In the genomic region with DNA sequence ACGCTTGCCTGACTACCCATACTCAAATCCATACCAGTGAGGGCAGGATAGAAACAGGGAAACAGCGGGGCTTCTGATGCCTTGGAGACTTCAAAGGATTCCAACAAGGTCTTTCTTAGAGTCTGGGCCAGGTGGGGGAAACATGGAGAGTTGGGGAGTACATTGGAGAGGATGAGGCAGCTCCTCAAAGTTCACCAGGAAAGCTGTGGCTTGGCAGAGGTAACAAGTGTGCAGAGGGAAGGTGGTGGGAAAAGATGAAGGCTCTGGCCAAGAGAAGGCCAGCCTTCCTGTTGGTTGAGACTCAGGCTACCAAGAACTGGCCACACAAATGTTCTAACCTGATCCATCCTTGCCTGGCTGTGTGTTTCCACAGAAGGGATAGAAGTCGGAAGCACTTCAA, we compare ENCODE assay signal across 22 mouse cellular contexts.
A peak's percentile ranks its signal among the peaks of the same experiment; 100 is the strongest.
DNase-seq lines count a peak whose midpoint lies in the region; ATAC-seq and TF ChIP-seq lines count a peak whose summit lies in the region.
"Had no signal": no experiment of that assay in that cellular context is flagged by ENCODE, and none has a peak within 500 bp of the region (broad histone marks: within the 10 kb centered on the region; RNA-seq: fewer than 3 reads in every experiment).

No protein-coding gene starts in this region.

- no peaks in the 10 kb centered on the region for H3K9me3 ChIP-seq in midbrain, embryonic 11.5 days (ENCODE audit: control insufficient read depth, low read length)
- no peaks in the 10 kb centered on the region for H3K9me3 ChIP-seq in midbrain, postnatal 0 days (ENCODE audit: low read length)
- H3K9me3 ChIP-seq: embryonic facial prominence, embryonic 12.5 days; forebrain, embryonic 12.5 days; forebrain, embryonic 15.5 days; heart, embryonic 10.5 days; heart, embryonic 13.5 days; hindbrain, embryonic 13.5 days had no signal

- H3K4me3 ChIP-seq in midbrain, embryonic 11.5 days (ENCODE audit: low read depth, low read length): no peak overlapping the region
- no peak overlapping the region for H3K4me3 ChIP-seq in midbrain, postnatal 0 days (ENCODE audit: low read depth, low read length)
- no peak overlapping the region for H3K4me3 ChIP-seq in macrophage (ENCODE audit: inconsistent target)
- H3K4me3 ChIP-seq: embryonic facial prominence, embryonic 12.5 days; erythroblast, embryonic 14.5 days; forebrain, embryonic 12.5 days; forebrain, embryonic 15.5 days; heart, adult 2 months; heart, embryonic 10.5 days; heart, embryonic 13.5 days had no signal

- 80% methylated on average over 3 of the region's 3 CpGs for WGBS in midbrain, embryonic 11.5 days
- 82% methylated on average over 3 of the region's 3 CpGs for WGBS in midbrain, postnatal 0 days
- WGBS in macrophage (ENCODE audit: missing documents): 91% methylated on average over 3 of the region's 3 CpGs

- intact Hi-C loops in heart, postnatal 14 days (cut with DNase I): loop anchor here (5.0 kb wide), 1 partner anchor 77 kb away; no protein-coding TSS in a partner anchor

- ATAC-seq in midbrain, embryonic 11.5 days (ENCODE audit: low FRiP score): no peak
- ATAC-seq in midbrain, postnatal 0 days (ENCODE audit: low FRiP score): no peak
- ATAC-seq: activated CD4-positive, CD25-positive, alpha-beta regulatory T cell, adult 4 months; inflammation-experienced regulatory T-cells, adult 6 months; intestine, embryonic 16.5 days had no signal

- H3K9ac ChIP-seq in midbrain, embryonic 11.5 days (ENCODE audit: low read length): no peak overlapping the region
- no peak overlapping the region for H3K9ac ChIP-seq in midbrain, postnatal 0 days (replicated peaks; ENCODE audit: low read length, poor library complexity, severe bottlenecking)
- H3K9ac ChIP-seq: embryonic facial prominence, embryonic 12.5 days; forebrain, embryonic 12.5 days; forebrain, embryonic 15.5 days; heart, embryonic 13.5 days; hindbrain, embryonic 13.5 days had no signal

- H3K27ac ChIP-seq in midbrain, embryonic 11.5 days (ENCODE audit: low read depth, low read length): no peak overlapping the region
- no peak overlapping the region for H3K27ac ChIP-seq in midbrain, postnatal 0 days (ENCODE audit: low read depth, low read length)
- H3K27ac ChIP-seq in macrophage: peak overlapping the region; percentile 71
- H3K27ac ChIP-seq: embryonic facial prominence, embryonic 12.5 days; forebrain, embryonic 12.5 days; heart, embryonic 10.5 days; heart, embryonic 13.5 days had no signal

- no peaks in the 10 kb centered on the region for H3K27me3 ChIP-seq in midbrain, embryonic 11.5 days (ENCODE audit: control insufficient read depth, insufficient read depth, low read length)
- no peaks in the 10 kb centered on the region for H3K27me3 ChIP-seq in midbrain, postnatal 0 days (ENCODE audit: insufficient read depth, low read length)
- H3K27me3 ChIP-seq: embryonic facial prominence, embryonic 12.5 days; forebrain, embryonic 15.5 days; hindbrain, embryonic 13.5 days had no signal

- H3K79me2 ChIP-seq in macrophage (ENCODE audit: inconsistent target): no peaks in the 10 kb centered on the region

- H3K4me2 ChIP-seq in midbrain, embryonic 11.5 days: no peak overlapping the region
- no peak overlapping the region for H3K4me2 ChIP-seq in midbrain, postnatal 0 days (ENCODE audit: low read depth, low read length, poor library complexity, severe bottlenecking)

- H3K36me3 ChIP-seq in midbrain, embryonic 11.5 days (ENCODE audit: control insufficient read depth, insufficient read depth, low read length): no peaks in the 10 kb centered on the region
- H3K36me3 ChIP-seq in midbrain, postnatal 0 days (ENCODE audit: insufficient read depth, low read length): no peaks in the 10 kb centered on the region
- H3K36me3 ChIP-seq in macrophage (ENCODE audit: inconsistent target): no peaks in the 10 kb centered on the region
- H3K36me3 ChIP-seq: embryonic facial prominence, embryonic 12.5 days; forebrain, embryonic 12.5 days; forebrain, embryonic 15.5 days; heart, embryonic 10.5 days; heart, embryonic 13.5 days; hindbrain, embryonic 13.5 days had no signal

- peak; percentile 52 for DNase-seq in heart, adult 11 months
- DNase-seq in heart, postnatal 14 days: no peak
- peak; percentile 73 for DNase-seq in midbrain, embryonic 11.5 days (ENCODE audit: low spot score, missing footprints)
- no peak for DNase-seq in midbrain, postnatal 0 days (ENCODE audit: low spot score)
- DNase-seq in B cell, adult 2 months: no peak
- DNase-seq: adrenal gland, adult 8-10 months; adrenal gland, postnatal 25 days; cerebellum, adult 18-20 months; cerebellum, adult 9-10 months; cerebellum, postnatal 14 days had no signal

- H3K4me1 ChIP-seq in midbrain, embryonic 11.5 days (ENCODE audit: control insufficient read depth, insufficient read depth, low read length): peaks cover 4% of the 10 kb centered on the region
- peaks cover 10% of the 10 kb centered on the region for H3K4me1 ChIP-seq in midbrain, postnatal 0 days (ENCODE audit: insufficient read depth, low read length)
- H3K4me1 ChIP-seq: heart, embryonic 10.5 days; heart, embryonic 13.5 days had no signal

- no peak for TF ChIP-seq CTCF in midbrain, postnatal 0 days (IDR thresholded peaks at IDR 0.05)

Comparison
In these comparisons a context has a peak if more than half of its experiments do, and no peak if none do; other contexts are left out.
1. DNase-seq: peak in heart, adult 11 months (single experiment) and midbrain, embryonic 11.5 days (single experiment); none in heart, postnatal 14 days (0 of 2), midbrain, postnatal 0 days (single experiment) and B cell, adult 2 months (0 of 2).